Mouse (Mus musculus): ENCODE data around the gene Ccdc162. TPM values are rescaled to one million over a fixed set of nuclear protein-coding genes. Genes with fewer than 3 reads are reported as not detected.
"Not testable (repeated sequence)": the region's sequence is repeated elsewhere in the genome, so short reads cannot be mapped to it uniquely, and the experiment has no call there.

Ccdc162 gene
- polyA plus RNA-seq, 1 experiment from 2014 or later, result 2.9 TPM

DNA sequence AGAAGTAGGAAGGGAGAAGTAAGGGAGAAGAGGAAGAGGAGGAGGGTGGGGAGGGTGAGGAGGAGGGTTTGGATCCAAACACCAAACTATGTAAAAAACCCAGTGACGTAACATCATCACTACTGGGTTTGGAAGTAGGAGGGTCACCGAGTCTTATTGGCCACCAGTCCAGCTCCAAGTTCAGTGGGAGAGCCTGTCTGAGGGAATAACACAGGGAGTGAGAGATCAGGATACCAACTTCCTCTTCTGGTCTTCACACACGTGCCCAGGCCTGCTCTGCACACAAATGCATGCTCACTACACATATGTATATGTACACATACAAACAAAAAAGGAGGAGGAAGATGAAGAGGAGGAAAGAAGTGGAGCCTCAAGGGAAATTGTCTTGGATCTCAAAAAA is 42.1 kb downstream of the Ccdc162 start:
- no peak for ATAC-seq (ENCODE audit: insufficient number of reproducible peaks, low FRiP score, low TSS enrichment, low read depth)
- H3K4me1 ChIP-seq, result peaks cover 9% of the 10 kb centered on the region; the same call in 1 of the 2 replicates
- no peaks in the 10 kb centered on the region for H3K9me3 ChIP-seq (replicated peaks)
- no peak overlapping the region for H3K4me3 ChIP-seq (replicated peaks)
- H3K27me3 ChIP-seq, result no peaks in the 10 kb centered on the region
- WGBS, result 67% methylated on average over 3 of the region's 3 CpGs
- no peak overlapping the region for H3K4me2 ChIP-seq (replicated peaks)
- no peak overlapping the region for H3K27ac ChIP-seq (replicated peaks)
- H3K9ac ChIP-seq, result no peak overlapping the region
- H3K36me3 ChIP-seq, result no peaks in the 10 kb centered on the region

DNA sequence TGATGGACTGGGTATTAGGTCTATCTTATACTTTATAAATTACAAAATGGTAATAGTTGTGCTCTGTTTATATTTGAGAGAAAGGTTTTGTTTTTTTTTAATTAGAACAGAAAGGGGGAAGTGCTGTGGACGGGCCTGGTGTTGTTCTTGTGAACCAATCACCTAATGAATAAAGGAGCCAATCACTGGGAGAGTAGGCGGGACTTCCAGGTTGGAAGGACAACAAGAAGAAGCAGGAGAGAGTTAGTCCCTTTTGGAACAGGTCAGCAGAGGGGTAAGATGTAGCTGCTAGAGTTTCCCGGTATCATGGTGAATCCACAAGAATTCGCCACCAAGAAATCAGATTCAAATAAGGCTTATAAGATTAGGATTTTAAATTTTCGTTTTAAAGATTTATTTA is 46.2 kb downstream of the Ccdc162 start:
- H3K4me2 ChIP-seq (replicated peaks), result no peak overlapping the region
- H3K4me3 ChIP-seq (replicated peaks), result no peak overlapping the region
- H3K36me3 ChIP-seq, result no peaks in the 10 kb centered on the region
- 79% methylated on average over 5 of the region's 5 CpGs for WGBS
- H3K4me1 ChIP-seq, result no peaks in the 10 kb centered on the region
- H3K27me3 ChIP-seq, result no peaks in the 10 kb centered on the region
- ATAC-seq (ENCODE audit: insufficient number of reproducible peaks, low FRiP score, low TSS enrichment, low read depth), result no peak
- no peak overlapping the region for H3K9ac ChIP-seq
- no peak overlapping the region for H3K27ac ChIP-seq (replicated peaks)
- no peaks in the 10 kb centered on the region for H3K9me3 ChIP-seq (replicated peaks)

DNA sequence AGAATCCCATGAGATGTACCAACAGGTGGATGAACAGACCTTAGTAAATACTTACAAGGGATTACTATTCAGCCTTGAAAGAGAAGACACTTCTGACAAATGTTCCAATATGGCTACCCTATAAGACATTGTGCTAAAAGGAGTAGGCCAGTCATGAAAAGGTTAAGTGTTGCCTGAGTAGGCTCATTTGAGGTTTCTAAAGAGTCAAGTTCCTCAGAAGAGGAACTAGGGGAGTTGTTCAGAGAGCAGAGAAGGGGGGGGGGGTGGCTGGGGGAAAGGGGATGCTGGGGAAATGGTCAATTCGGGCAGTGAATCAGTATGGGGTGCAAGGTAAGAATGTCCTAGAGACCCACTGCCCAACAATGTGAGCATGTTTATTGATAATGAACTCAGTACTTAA is 50.9 kb downstream of the Ccdc162 start:
- ATAC-seq (ENCODE audit: insufficient number of reproducible peaks, low FRiP score, low TSS enrichment, low read depth), result no peak
- H3K4me1 ChIP-seq, result no peaks in the 10 kb centered on the region
- H3K27me3 ChIP-seq, result no peaks in the 10 kb centered on the region
- H3K27ac ChIP-seq (replicated peaks), result no peak overlapping the region
- no peak overlapping the region for H3K4me3 ChIP-seq (replicated peaks)
- WGBS, result 89% methylated on average over 1 of the region's 1 CpGs
- H3K9me3 ChIP-seq (replicated peaks), result no peaks in the 10 kb centered on the region
- no peak overlapping the region for H3K4me2 ChIP-seq (replicated peaks)
- H3K36me3 ChIP-seq, result no peaks in the 10 kb centered on the region
- H3K9ac ChIP-seq, result no peak overlapping the region

DNA sequence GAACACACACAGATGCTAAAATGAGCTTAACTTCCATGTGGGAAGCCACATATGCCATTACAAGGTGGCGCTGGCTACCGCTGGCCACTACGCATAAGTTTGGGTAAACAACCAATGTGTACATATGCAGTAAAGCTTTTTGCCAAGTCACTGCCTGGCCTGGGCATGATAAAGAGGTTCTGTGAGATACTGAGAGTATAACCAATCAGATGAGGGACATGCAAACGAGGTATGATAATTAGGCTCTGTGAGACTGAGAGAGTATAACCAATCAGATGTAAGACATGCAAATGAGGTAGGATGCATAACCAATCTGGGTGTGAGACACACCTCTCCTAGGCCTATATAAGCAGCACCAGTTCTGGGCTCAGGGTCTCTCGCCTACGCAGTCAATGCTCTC is 56.8 kb downstream of the Ccdc162 start:
- H3K4me2 ChIP-seq (replicated peaks); H3K36me3 ChIP-seq; H3K9ac ChIP-seq; H3K9me3 ChIP-seq (replicated peaks); H3K27me3 ChIP-seq; ATAC-seq (ENCODE audit: insufficient number of reproducible peaks, low FRiP score, low TSS enrichment, low read depth); H3K4me3 ChIP-seq (replicated peaks); H3K4me1 ChIP-seq; H3K27ac ChIP-seq (replicated peaks): not testable (repeated sequence)
- 95% methylated on average over 6 of the region's 6 CpGs for WGBS

DNA sequence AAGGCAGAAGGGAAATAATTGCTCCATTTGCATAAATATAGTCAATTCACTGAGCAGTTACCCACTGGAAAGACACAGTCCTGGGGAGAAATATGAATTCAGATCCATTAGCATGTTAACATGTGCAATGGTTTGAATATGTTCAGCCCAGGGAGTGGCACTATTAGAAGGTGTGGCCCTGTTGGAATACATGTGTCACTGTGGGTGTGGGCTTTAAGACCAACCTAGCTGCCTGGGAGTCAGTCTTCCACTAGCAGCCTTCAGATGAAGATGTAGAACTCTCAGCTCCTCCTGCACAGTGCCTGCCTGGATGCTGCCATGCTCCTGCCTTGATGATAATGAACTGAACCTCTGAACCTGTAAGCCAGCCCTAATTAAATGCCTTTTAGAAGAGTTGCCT is 60.8 kb downstream of the Ccdc162 start:
- H3K36me3 ChIP-seq; ATAC-seq (ENCODE audit: insufficient number of reproducible peaks, low FRiP score, low TSS enrichment, low read depth); H3K4me1 ChIP-seq; H3K27ac ChIP-seq (replicated peaks); H3K9ac ChIP-seq; H3K4me3 ChIP-seq (replicated peaks); H3K9me3 ChIP-seq (replicated peaks); H3K27me3 ChIP-seq; H3K4me2 ChIP-seq (replicated peaks): not testable (repeated sequence)

DNA sequence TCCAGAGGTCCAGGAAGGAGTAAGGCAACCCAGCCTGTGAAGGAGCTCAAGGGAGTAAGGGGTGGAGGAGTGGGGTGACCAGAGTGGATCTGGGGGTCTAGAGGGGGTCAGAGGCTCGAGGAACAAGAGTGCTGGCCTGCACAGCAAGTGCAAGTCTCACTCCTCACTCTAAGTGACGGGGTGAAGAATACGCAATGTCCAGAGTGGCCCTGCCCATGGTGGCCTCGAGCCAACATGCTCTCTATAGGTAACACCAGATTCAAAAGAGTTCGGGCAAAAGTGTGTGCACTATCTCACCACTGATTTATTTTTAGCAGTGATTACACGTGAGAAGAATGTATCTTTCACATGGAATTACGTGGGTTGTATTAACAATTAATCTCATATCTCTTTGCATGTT is 63.4 kb downstream of the Ccdc162 start:
- Histone ChIP-seq H3K4me3 (replicated peaks) (no peak overlapping the region), H3K4me1 (no peaks in the 10 kb centered on the region; the same call in 1 of the 2 replicates), H3K36me3 (no peaks in the 10 kb centered on the region), H3K9me3 (replicated peaks) (no peaks in the 10 kb centered on the region), H3K27ac (replicated peaks) (no peak overlapping the region), H3K27me3 (no peaks in the 10 kb centered on the region), H3K4me2 (replicated peaks) (no peak overlapping the region), H3K9ac (no peak overlapping the region)
- ATAC-seq (ENCODE audit: insufficient number of reproducible peaks, low FRiP score, low TSS enrichment, low read depth), result no peak
- WGBS, result 78% methylated on average over 7 of the region's 7 CpGs

DNA sequence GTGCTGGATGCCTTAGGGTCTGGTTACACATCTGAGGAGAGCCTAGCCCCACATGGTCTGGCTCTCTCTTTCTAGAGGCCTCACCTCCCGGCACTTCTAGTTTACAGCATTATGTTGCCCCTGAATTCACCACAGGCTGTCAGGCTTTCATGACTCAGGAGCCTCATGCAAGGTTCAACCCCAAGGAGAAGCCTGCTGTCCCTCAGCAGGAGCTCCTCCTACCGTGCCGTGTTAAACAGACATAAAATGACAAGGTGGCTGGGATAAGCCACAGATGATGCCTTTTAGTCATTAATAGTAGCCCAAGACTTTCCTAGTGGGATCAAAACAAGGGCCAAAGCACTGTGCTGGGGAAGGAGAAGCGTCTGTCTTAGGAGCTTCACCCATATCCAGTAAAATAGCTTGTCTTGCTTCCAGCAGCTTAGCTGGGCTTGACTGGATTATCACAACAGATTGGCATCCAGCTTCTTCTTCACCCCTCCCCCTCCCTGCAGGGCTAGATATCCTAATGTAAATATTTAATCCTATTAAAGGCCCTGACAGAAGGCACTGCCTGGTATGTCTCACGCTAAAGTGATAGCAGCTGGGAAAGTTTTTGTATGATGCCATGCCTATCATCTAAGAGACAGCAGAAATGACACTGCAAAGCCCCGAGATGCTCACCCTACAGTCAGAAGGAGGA is 64.2 kb downstream of the Ccdc162 start:
- Histone ChIP-seq H3K27ac (replicated peaks) (no peak overlapping the region), H3K9ac (no peak overlapping the region), H3K9me3 (replicated peaks) (no peaks in the 10 kb centered on the region), H3K36me3 (no peaks in the 10 kb centered on the region), H3K27me3 (no peaks in the 10 kb centered on the region), H3K4me1 (no peaks in the 10 kb centered on the region; the same call in 1 of the 2 replicates), H3K4me3 (replicated peaks) (no peak overlapping the region), H3K4me2 (replicated peaks) (no peak overlapping the region)
- no peak for ATAC-seq (ENCODE audit: insufficient number of reproducible peaks, low FRiP score, low TSS enrichment, low read depth)
- WGBS, result 36% methylated on average over 6 of the region's 6 CpGs

DNA sequence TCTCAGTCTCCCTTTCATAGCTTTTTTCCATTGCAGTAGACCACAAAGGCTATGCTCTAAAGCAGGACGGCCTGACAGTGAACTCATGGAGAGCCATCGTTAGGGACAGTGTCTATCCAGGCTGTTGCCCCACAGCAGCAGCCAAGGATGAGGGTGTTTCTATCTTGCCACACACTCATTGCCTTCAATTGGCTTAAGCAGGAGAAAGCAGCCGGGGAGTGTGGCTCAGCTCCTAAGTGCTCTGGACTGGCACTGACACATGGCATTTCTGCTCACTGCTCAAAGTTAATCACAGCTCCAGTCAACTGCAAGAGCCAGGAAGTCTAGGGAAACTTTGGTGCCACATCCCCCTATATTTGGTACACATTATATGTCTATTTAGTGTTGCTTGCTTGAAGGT is 64.9 kb downstream of the Ccdc162 start:
- no peak for ATAC-seq (ENCODE audit: insufficient number of reproducible peaks, low FRiP score, low TSS enrichment, low read depth)
- no peaks in the 10 kb centered on the region for H3K9me3 ChIP-seq (replicated peaks)
- H3K36me3 ChIP-seq, result no peaks in the 10 kb centered on the region
- no peaks in the 10 kb centered on the region for H3K27me3 ChIP-seq
- H3K4me3 ChIP-seq (replicated peaks), result no peak overlapping the region
- H3K9ac ChIP-seq, result no peak overlapping the region
- no peaks in the 10 kb centered on the region; the same call in 1 of the 2 replicates for H3K4me1 ChIP-seq
- H3K27ac ChIP-seq (replicated peaks), result no peak overlapping the region
- no peak overlapping the region for H3K4me2 ChIP-seq (replicated peaks)
- 86% methylated on average over 3 of the region's 3 CpGs for WGBS

DNA sequence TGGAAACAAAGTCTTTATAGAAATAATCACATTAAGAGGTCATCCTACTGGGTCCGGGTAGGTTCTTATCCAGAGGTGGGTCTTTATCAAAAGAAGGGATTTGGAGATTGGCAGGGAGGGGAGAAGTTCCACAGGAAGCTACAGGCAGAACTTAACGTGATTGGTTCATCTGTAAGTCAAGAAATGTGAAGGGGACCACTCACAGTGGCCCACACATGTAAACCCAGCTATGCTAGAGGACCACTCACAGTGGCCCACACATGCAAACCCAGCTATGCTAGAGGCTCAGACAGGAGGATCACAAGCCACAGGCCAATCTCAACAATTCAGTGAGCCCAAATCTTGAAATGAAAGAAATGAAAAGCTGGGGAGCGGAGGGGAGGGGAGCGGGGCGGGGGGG is 67.2 kb downstream of the Ccdc162 start:
- 72% methylated on average over 4 of the region's 5 CpGs for WGBS
- Histone ChIP-seq H3K4me1 (no peaks in the 10 kb centered on the region; the same call in 1 of the 2 replicates), H3K9me3 (replicated peaks) (no peaks in the 10 kb centered on the region), H3K36me3 (no peaks in the 10 kb centered on the region), H3K4me2 (replicated peaks) (no peak overlapping the region), H3K4me3 (replicated peaks) (no peak overlapping the region), H3K9ac (no peak overlapping the region), H3K27me3 (no peaks in the 10 kb centered on the region), H3K27ac (replicated peaks) (no peak overlapping the region)
- no peak for ATAC-seq (ENCODE audit: insufficient number of reproducible peaks, low FRiP score, low TSS enrichment, low read depth)

DNA sequence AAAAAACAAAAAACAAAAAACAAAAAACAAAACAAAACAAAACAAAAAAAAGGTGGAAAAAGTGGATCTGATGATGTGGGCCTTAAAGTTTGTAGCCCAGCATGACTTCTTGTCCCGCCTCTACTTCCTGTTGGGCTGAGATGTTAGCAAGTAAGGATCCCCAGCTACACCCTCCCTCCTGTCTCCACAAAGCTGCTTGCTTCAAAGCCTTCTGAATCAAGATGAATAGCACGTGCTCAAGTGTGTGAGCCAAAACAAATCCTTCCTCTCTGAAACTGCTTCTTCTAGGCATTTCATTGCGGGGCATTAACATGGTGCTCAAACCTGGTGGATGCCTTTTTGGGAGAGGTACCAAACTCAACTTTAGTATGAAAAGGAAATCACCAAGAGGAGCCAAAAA is 77.7 kb downstream of the Ccdc162 start:
- no peak overlapping the region for H3K27ac ChIP-seq (replicated peaks)
- peaks cover 3% of the 10 kb centered on the region; the same call in 1 of the 2 replicates for H3K4me1 ChIP-seq
- no peak for ATAC-seq (ENCODE audit: insufficient number of reproducible peaks, low FRiP score, low TSS enrichment, low read depth)
- H3K36me3 ChIP-seq, result no peaks in the 10 kb centered on the region
- H3K9me3 ChIP-seq (replicated peaks), result no peaks in the 10 kb centered on the region
- no peaks in the 10 kb centered on the region for H3K27me3 ChIP-seq
- H3K4me3 ChIP-seq (replicated peaks), result no peak overlapping the region
- no peak overlapping the region for H3K9ac ChIP-seq
- 62% methylated on average over 3 of the region's 3 CpGs for WGBS
- H3K4me2 ChIP-seq (replicated peaks), result no peak overlapping the region

DNA sequence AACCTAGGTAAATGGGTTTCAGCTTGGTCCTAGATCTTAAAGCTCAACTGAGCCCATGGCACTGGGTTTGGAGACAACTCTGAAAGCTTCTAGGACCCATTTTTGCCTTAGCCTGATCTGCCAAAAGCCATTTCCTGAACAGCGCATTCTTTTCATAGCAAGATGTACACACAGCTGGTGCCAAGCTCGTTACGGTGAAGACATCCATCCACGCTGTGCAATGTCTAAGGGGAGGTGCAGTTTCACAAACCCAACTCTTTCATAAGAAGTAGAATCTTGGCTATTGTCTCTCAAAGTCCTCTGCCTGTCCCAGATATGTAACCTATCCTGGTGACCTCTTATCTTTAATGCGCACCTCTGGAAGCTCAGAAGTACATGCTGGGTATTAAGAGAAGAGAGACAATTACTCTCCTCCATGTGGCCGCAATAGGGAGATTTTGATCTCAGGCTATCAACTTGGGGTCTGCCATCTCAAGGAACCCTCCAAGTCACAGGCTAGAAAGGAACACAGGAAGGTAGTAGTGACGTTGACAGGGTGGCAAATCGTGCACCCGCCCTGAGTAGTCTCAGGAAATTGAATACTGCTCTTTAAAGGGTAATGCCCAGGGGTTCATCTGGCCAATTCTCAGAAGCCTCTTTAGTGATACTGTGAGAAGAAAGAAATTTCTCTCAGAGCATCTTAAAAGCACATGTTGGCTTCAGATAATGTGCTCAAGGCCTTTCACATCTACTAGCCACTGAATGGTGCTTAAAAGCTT is 81.0 kb downstream of the Ccdc162 start:
- Histone ChIP-seq H3K4me2 (replicated peaks) (no peak overlapping the region), H3K27me3 (no peaks in the 10 kb centered on the region), H3K9me3 (replicated peaks) (no peaks in the 10 kb centered on the region), H3K4me3 (replicated peaks) (no peak overlapping the region), H3K36me3 (no peaks in the 10 kb centered on the region), H3K9ac (no peak overlapping the region), H3K27ac (replicated peaks) (no peak overlapping the region), H3K4me1 (peaks cover 3% of the 10 kb centered on the region; the same call in 1 of the 2 replicates)
- no peak for ATAC-seq (ENCODE audit: insufficient number of reproducible peaks, low FRiP score, low TSS enrichment, low read depth)
- WGBS, result 55% methylated on average over 9 of the region's 9 CpGs

DNA sequence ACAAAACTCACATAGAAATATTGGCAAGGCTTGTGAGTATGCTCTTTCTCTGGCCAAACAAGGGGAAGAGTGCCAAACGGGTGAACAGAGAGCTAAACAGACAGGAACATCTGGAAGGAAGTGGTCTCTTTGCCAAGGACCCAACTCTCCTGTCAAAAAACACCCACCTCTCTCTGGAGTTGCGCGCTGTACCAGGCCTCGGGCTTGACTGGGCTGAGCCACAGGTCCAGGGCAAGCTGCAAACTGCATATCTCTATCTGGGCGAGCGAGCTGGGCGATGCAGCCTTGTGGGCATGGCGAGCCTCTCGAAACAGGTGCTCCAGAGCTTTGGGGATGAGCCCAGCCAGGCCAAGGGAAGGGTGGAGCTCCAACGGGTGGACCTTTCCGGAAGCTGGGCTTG is 82.6 kb downstream of the Ccdc162 start:
- H3K4me2 ChIP-seq (replicated peaks), result no peak overlapping the region
- WGBS, result 87% methylated on average over 11 of the region's 11 CpGs
- peaks cover 3% of the 10 kb centered on the region; the same call in 1 of the 2 replicates for H3K4me1 ChIP-seq
- no peak for ATAC-seq (ENCODE audit: insufficient number of reproducible peaks, low FRiP score, low TSS enrichment, low read depth)
- H3K9me3 ChIP-seq (replicated peaks), result no peaks in the 10 kb centered on the region
- no peak overlapping the region for H3K9ac ChIP-seq
- no peak overlapping the region for H3K4me3 ChIP-seq (replicated peaks)
- H3K27ac ChIP-seq (replicated peaks), result no peak overlapping the region
- no peaks in the 10 kb centered on the region for H3K36me3 ChIP-seq
- no peaks in the 10 kb centered on the region for H3K27me3 ChIP-seq
